Mouse (Mus musculus) frontal cortex, adult 2 months (tissue): ENCODE measurements at regions not wholly inside any gene's neighbourhood (a gene's known extent, or its start where the extent isn't known, plus 50 kb on each side); places are given as distances from the start of the nearest gene placed in this dataset.

Experiments used
- DNase-seq, 2 experiments: peaks; one replicate each; pipeline ENCODE4 v3.0.0; 2022; ENCODE audit warnings: low spot score in 1 of 2; ENCODE audit errors: extremely low spot score in 1 of 2

DNA sequence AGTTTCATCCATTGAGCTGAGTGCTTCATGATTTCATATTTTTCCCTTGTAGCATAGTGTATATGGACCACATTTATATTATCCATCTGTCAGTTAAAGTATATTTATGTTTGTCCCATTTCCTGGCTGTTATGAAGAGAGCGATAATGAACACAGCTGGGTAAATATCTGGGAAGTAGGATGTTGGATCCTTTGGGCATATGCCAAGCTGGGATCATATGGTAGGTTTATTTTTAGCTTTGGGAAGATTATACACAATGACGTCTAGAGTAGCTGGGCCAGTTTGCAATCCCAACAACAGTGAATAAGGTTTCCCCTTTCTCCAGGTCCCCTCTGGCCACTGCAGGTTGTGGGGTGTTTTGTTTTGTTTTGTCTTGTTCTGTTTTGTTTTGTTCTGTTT lies 164.5 kb downstream of the Gm765 start:
- DNase-seq, result peak in 1 of 2 experiments; percentile 5

DNA sequence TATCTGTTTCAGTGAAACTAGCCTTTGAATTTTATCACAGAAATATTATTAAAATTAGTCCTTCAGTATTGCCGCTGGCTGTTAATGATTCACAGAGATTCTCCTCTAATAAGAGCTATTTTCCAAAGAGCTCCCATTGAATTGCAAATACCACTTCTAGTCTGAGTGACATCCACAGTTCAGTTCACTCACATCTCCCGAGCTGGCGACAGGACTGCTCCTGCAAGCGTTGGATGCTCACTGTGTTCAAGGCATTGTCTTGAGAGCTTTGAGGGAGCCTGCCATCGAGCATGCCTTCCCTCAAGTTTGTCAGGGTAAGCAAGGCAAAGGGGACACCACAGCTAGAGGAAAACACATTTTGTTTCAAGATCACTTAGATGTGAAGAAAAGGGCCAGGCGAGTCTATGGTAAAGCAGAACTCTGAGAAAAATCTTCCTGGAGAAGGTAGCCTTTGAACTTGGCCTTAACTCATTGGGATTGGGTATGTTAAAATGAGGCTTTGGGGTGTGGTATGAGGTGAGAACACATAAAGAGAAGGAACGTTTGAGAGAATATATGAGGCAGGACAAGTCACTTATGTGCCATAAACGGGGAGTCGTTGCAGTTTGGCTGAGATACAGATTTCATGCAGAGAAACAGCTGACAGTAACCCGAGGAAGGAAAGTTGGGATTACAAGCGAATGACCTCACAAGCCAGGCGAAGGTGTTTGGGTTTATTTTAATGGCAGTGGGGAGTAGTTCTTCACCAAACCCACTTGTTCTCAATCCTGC lies 193.3 kb downstream of the Gm765 start:
- no peak for DNase-seq

DNA sequence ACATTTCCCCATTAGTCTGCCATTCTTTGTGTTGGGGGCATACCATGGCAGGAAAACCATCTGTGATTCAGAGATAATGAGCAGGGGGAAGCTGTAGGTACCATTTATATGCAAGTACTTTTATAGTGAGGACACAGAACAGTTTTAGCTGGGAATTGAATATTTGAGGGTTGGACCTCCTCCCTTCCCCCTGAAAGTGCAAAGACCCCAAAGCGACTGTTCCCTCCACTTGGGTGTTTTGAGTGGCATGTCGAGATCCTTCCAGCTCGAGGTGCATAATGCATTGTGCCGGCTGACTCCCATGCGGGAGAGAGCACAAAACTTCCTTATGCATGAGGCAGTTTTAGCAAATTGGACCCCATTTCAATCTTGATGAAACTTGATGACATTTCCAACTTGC lies 194.7 kb downstream of the Gm765 start:
- no peak for DNase-seq

DNA sequence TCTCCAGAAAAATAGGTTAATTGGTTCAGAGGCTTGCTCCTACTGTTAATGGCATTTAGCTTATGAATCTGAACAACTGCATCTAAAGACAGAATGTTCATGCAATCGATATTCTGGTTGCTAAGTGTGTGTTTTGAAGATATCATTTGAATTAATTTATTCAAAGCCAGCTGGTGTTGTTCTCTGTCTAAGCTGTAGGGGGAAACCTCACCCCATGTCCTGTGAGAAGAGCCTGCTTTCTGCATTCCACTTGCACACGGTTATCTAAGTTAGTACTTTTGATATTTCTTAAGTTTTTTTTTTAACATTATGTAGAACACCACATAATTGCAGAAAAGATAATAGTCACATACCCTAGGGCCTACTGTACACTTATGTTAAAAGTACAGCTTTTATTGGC lies 209.6 kb downstream of the Gm765 start:
- peak; percentile 11 to 88 for DNase-seq

DNA sequence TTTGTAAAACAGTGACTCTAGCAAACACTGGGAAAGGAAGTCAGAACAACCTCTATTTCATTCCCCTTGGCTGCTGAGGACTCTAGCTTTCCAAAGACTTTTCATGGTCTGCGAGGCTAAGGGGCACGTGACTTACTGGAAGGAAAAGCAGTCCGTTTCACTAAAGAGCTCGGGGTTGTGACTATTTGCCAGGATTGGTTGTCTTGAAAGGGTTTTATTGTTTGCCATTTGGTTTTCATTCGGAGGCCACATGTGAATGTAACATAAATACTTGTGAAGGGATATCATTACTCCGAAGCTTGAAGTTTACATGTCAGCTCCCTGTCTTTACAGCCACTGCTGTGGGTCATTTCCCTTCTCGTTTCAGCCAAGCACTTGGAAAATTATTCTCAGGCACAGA lies 217.1 kb downstream of the Gm765 start:
- no peak for DNase-seq

DNA sequence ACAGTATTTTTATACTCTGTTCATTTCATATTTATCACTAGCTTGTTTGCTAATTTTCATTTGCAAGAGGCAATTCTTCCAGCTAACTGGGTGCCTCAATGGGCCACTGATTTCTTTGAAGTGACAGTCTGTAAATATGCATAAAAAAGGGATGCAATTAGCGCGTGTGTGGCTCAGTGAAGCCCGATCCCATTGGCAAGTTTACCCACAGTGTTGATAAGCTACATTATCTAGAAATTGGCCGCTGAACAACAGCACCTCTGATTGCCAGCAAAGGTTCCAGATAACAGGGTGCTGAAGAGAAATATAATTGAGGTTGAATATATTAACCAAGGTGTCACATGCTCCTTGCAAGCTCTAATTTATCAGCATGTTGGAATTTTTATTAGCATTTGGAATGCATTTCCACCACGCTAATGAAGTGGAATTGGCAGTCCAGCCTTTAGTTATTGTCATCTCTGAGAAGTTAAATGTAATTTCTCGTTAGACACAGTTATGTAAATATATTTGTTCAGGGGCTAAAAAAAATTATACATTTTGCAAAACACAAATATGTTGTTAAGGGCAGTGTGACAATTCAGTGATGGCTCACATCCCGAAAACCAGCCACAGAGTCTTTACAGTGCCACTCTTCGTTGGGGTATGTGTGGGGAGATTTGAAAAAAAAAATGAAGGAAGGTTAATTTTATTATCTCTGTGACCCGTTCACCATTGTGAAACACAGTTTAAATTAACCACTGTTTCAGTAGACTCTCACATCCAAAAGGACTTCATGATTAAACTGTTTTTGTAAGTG lies 224.0 kb downstream of the Gm765 start:
- DNase-seq, result no peak

DNA sequence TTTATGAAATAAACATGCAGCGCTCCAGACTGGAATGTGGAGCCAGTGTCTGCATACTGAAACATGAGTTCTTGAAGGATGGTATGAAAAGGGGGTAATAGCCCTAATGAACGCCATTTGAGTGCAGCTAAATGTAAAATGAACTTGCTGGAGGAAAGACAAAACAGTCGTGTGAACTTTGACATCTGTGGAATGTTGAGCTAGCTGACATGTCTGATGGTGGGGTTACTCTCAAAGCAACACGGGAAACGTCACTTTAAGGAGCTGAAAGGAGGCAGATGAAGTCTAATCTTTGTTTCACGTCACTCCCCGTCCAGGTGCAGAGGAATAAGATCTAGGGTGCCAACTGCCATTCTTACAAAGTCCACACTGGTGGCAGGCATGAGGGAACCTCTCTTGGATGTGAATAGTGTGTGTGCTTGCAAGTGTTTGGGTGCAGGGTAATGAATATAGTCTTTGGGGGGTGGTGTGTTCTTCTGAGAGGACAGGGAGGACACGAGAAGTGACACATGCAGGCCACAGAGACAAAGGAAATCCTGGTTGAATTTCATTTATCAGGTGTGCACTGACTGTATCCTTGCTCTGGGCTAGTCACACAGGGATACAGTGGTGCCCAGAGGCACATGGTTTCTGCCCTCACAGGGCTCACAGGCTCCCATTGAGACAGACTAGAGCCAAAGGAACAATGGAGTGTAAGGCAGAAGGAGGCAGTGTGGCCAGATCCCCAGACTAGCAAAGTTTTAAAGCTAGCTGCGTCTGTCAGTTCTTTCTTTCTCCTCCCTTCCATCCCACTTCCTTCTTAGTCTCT lies 228.0 kb downstream of the Gm765 start:
- no peak for DNase-seq

DNA sequence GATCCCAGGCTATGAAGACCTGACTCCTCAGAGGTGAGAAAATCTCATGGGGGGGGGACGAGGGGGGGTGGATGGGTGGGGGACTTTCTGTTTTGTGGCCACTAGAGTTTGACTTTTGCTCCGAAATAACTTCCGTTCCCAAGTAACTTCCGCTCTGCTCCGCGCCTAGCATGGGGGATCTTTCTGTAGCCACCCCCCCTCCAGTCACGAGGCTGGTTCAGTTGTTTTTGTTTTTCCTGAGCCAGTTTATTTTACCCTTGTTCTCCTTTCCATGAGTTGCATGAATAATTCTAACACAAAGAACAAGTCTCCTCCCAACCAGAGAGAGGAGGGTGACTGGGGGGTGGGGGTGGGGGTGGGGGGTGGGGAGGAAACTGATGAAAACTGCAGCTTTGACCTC lies 228.8 kb downstream of the Gm765 start:
- DNase-seq, result no peak

DNA sequence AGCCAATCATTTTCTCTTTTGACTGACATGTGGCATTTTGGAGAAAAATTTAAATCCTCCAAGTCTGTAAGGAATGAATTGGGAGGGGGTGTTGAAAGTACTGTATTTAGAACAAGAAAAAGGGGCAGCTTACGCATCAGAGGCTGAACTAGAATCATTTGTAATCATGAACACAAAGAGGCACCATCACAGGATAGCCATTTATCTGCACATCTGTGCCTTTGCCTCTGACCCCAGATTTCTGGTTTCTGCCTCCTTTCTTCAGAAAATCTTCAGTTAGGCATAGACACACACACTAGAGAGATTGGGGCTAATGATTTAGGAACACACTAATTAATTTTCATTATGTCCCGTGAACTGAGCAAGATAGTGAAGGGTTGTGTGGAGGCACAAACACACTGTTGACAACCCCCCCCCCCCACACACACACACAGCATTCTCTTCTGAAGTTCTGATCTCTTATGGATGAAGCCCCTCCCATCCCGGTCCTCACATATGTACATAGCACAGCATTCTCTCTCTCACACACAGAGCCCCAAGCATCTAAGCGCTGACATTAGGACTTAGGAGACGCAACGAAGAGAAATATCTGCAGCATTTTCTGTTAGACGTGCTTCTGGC lies 229.9 kb downstream of the Gm765 start:
- no peak for DNase-seq

DNA sequence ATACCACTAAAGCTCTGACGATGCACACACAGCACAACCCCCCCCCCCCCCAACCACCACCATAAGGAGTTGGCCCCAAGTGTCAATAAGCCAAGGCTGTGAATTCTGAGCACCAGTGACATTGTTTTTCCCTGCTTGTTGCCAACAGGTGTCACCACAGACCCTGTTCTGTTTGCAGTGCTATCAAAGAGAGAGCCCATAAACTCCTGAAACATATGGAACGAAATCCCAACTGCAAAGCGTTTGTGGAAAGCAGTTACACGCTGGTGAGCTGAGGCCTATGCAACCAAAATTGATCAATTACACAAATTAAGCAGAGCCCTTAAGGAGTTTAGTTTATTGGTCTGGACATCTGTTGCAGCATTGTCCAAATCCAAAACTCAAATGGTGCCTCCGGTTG lies 235.4 kb downstream of the Gm765 start:
- DNase-seq, result no peak

DNA sequence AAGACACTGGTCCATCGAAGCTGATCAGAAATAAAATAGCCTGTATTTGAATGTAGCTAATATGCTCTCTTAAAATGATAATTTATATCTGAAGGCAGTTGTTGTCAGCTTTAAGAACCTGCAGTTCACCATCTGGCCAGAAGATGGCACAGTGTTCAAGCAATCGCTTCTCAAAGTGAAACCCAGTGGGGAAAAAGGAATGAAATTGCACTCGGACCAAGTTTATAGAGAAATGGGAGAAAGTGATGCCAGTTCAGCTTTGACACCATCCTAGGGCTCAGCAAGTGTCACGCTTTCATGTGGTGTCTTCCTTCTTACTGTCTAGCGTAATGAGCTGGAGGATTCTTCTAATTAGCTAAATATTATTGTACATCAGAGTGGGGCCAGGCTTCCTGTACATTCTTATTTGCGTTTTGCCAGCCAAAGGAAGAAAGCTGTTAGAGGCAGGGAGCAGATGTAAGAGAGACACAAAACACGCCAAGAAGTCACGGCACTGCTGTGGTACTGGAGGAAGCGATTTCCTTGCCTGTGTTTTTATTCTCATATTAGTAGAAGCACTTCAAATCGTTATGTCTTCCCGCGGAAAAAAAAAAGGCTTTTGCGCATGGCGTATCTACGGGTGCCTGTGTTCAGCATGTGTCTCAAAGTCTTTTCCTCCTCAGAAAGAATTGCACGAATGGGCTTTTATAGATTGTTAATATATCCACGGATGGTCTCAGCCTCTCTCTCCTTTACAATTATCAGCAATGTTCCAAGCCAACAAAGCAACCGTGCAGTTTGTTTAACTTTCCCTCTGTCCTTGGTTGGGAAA lies 237.1 kb downstream of the Gm765 start:
- DNase-seq, result peak; percentile 76 to 97

DNA sequence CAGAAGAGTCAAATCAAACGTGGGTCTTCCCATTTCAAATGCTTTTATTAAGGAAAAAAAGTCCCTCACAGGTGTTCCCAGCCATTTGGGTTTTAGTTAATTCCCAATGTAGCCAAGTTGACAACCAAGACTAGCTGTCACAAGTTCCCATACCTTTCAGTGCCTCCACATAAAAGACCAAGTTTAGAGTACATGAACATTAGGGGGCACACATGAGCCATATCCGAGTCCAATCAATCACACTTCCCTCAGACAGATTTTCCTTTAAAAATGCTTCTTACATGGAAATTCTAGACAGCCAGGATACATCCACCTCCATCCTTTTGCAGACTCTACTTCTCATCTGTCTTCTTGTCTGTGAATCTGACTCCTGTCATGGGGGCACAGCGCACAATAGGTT lies 238.1 kb downstream of the Gm765 start:
- no peak for DNase-seq

DNA sequence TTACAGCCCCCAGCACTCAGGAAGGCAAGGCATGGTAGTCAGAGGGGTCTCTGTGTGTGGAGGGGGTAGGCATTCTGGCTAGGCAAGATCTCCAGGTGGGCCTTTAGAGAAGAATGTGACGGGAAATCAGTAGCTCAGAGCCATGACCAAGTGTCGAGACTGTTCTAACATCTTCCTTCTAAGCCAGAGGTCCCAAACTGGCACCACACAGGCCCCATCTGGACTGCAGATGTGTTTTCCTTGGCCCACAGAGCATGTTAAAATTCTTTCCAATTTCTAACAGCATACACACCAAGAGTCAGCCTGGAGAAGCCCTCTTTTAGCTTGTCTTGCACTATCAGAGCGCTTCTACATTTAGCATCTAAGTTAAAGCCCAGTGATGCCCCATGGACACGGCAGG lies 241.5 kb downstream of the Gm765 start:
- DNase-seq, result no peak

DNA sequence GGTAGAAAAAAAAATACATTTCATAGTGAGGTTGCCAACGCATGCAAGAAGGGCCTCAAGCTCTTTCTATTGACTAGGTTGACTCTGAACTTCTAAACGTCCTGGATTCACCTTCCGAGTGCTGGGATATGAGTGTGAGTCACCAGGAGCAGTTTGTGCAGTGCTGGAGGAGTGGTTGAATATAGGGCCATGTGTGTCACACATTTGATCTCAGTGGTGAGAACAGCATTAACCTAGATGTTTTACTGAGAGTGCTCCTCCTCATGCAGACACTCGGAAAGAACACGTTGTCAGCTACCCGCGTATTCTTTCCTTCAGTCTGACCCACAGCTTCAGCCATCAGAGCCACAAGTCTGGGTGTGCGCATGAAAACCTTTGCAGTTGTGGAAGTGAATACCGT lies 243.4 kb downstream of the Gm765 start:
- no peak for DNase-seq

DNA sequence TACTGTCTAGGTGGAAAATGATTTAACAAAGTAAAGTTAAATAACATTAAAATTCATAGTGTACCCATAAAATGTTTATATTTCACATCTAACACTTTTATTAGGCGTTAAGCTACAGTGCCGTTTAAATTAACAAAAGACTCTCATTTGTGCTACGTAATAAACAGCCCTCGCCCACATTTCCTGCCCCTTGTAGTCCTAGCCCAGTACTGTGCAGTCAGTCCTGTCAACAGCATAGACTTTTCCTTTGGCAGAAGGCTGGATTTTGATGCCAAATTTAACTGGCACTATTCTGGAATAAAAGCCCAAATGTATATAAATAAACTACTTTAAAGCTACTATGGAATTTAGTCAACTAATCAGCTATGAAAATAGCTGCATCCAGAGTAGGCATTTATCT lies 247.3 kb downstream of the Gm765 start:
- DNase-seq, result no peak

DNA sequence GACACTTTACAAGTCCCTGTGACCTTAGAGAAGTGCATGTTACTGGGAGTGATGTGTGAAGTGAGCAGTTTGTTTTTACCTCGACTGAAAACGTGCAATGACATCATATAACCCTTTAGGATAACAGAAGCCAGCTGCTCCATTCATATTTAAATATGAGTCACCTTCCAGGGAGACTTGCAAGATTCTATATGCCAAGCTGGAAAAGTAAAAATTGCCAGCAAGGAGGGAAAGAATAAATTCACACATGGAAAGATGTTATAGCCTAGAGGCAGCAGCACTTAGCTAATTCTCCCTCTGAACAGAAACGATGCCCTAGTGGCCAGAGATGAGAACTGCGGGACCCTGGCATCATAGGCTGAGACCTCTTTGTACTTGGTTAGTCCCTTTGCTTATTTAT lies 253.4 kb downstream of the Gm765 start:
- DNase-seq, result peak; percentile 21 to 71

DNA sequence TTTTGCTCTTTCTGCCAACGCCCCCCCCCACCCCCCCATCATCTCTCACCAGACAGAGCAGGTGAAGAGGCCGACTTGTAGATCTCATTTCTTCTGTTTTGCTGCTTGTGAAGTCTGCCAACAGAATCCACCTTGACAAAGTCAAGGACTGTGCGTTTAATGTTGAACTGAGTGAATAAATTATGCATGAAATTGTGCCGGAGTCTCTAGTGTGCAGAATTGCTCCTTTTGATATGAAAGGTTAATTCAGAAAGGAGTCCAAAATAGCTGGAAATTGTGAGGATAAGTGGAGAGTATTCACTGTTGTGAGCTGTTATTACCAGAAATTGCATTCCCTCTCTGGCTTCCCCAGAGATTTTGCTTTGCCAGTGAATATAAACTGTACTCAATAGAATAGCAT lies 262.5 kb downstream of the Gm765 start:
- DNase-seq, result no peak
